Mouse (Mus musculus) limb, embryonic 15.5 days (tissue): ENCODE measurements around the gene Gtdc1. TPM values are rescaled to one million over a fixed set of nuclear protein-coding genes. Genes with fewer than 3 reads are reported as not detected.

Experiments
- ATAC-seq: fragments of 200-750 bp; cut with Nextera tagmentation; 2 replicates; pipeline ENCODE4 v1.8.0; 2017; ENCODE audit warnings: low read depth, moderate TSS enrichment; ENCODE audit not compliant: insufficient number of reproducible peaks, low FRiP score, low TSS enrichment
- H3K27ac ChIP-seq: fragments of 300-500 bp; sonication (generic); 2 replicates; pipeline ENCODE4 v1.5.1; 2015; ENCODE audit warnings: moderate library complexity, mild to moderate bottlenecking, inconsistent platforms
- H3K27me3 ChIP-seq: fragments of 300-500 bp; sonication (generic); 2 replicates; pipeline ENCODE4 v1.6.1; 2015; ENCODE audit warnings: inconsistent platforms
- H3K36me3 ChIP-seq: fragments of 300-500 bp; sonication (generic); 2 replicates; pipeline ENCODE4 v1.6.1; 2015; ENCODE audit warnings: inconsistent platforms
- H3K4me1 ChIP-seq: fragments of 300-500 bp; sonication (generic); 2 replicates; pipeline ENCODE4 v1.6.1; 2015; ENCODE audit warnings: inconsistent platforms
- H3K4me2 ChIP-seq: fragments of 300-500 bp; sonication (generic); 2 replicates; pipeline ENCODE4 v1.6.1; 2015; ENCODE audit warnings: mild to moderate bottlenecking, inconsistent platforms
- H3K4me3 ChIP-seq: fragments of 300-500 bp; sonication (generic); 2 replicates; pipeline ENCODE4 v1.5.1; 2015; ENCODE audit warnings: mild to moderate bottlenecking, inconsistent platforms
- H3K9ac ChIP-seq: fragments of 300-500 bp; sonication (generic); 2 replicates; pipeline ENCODE4 v1.6.1; 2015; ENCODE audit warnings: inconsistent platforms
- H3K9me3 ChIP-seq: fragments of 300-500 bp; sonication (generic); 2 replicates; pipeline ENCODE4 v1.6.1; 2016; ENCODE audit warnings: inconsistent platforms
- WGBS: fragments of 180-500 bp; shearing (Covaris S2); methylation state at CpG from one replicate; pipeline ENCODE4 v1.1.7; 2015; 5-methylcytosine and 5-hydroxymethylcytosine counted together
- polyA plus RNA-seq: library from polyadenylated mRNA; unstranded; fragments of >200 nt; fragmentation: Nextera tagmentation; extraction: Ambion mirVana; gene quantifications from 2 replicates; pipeline ENCODE4 v1.2.1, GENCODE M21; 2015

Gtdc1 gene
- polyA plus RNA-seq, 1 experiment from 2014 or later: 19.2 TPM

GRCm38 (mm10) chr2:44956232-44956631, 28.8 kb upstream of the Gtdc1 start:
- WGBS: 48% methylated on average over 3 of the region's 3 CpGs
- H3K4me2 ChIP-seq: no peak overlapping the region
- H3K4me3 ChIP-seq: no peak overlapping the region
- no peaks in the 10 kb centered on the region for H3K9me3 ChIP-seq
- 0 out of 2 replicates have a peak overlapping the region, but pooled peaks have one; percentile 1 for H3K27ac ChIP-seq
- H3K9ac ChIP-seq: no peak overlapping the region
- H3K4me1 ChIP-seq: 0 out of 2 replicates have a peak, but pooled peaks cover 3% of the 10 kb centered on the region
- H3K36me3 ChIP-seq: no peaks in the 10 kb centered on the region
- no peak for ATAC-seq
- H3K27me3 ChIP-seq: no peaks in the 10 kb centered on the region

- H3K4me2 ChIP-seq: no peak overlapping the region
- ATAC-seq: no peak
- H3K27ac ChIP-seq: no peak overlapping the region
- H3K4me3 ChIP-seq: no peak overlapping the region
- H3K9me3 ChIP-seq: no peaks in the 10 kb centered on the region
- no peaks in the 10 kb centered on the region for H3K27me3 ChIP-seq
- no peak overlapping the region for H3K9ac ChIP-seq
- H3K4me1 ChIP-seq: 0 out of 2 replicates have a peak, but pooled peaks cover 3% of the 10 kb centered on the region
- 89% methylated on average over 6 of the region's 6 CpGs for WGBS
- H3K36me3 ChIP-seq: no peaks in the 10 kb centered on the region
These were observed 28.0 kb upstream of the Gtdc1 start for GRCm38 (mm10) chr2:44955506-44955905.

- 0 out of 2 replicates have a peak, but pooled peaks cover 3% of the 10 kb centered on the region for H3K4me1 ChIP-seq
- WGBS: 82% methylated on average over 1 of the region's 1 CpGs
- no peak overlapping the region for H3K9ac ChIP-seq
- H3K27me3 ChIP-seq: no peaks in the 10 kb centered on the region
- ATAC-seq: no peak
- no peaks in the 10 kb centered on the region for H3K36me3 ChIP-seq
- no peaks in the 10 kb centered on the region for H3K9me3 ChIP-seq
- no peak overlapping the region for H3K27ac ChIP-seq
- H3K4me3 ChIP-seq: no peak overlapping the region
- no peak overlapping the region for H3K4me2 ChIP-seq
These were observed 26.7 kb upstream of the Gtdc1 start for GRCm38 (mm10) chr2:44954180-44954579.

- H3K27me3 ChIP-seq: no peaks in the 10 kb centered on the region
- no peak overlapping the region for H3K9ac ChIP-seq
- H3K4me2 ChIP-seq: no peak overlapping the region
- WGBS: 46% methylated on average over 6 of the region's 6 CpGs
- no peak for ATAC-seq
- 0 out of 2 replicates have a peak, but pooled peaks cover 3% of the 10 kb centered on the region for H3K4me1 ChIP-seq
- no peak overlapping the region for H3K4me3 ChIP-seq
- H3K9me3 ChIP-seq: no peaks in the 10 kb centered on the region
- H3K36me3 ChIP-seq: no peaks in the 10 kb centered on the region
- no peak overlapping the region for H3K27ac ChIP-seq
These were observed 25.5 kb upstream of the Gtdc1 start for GRCm38 (mm10) chr2:44952830-44953422.

DNA sequence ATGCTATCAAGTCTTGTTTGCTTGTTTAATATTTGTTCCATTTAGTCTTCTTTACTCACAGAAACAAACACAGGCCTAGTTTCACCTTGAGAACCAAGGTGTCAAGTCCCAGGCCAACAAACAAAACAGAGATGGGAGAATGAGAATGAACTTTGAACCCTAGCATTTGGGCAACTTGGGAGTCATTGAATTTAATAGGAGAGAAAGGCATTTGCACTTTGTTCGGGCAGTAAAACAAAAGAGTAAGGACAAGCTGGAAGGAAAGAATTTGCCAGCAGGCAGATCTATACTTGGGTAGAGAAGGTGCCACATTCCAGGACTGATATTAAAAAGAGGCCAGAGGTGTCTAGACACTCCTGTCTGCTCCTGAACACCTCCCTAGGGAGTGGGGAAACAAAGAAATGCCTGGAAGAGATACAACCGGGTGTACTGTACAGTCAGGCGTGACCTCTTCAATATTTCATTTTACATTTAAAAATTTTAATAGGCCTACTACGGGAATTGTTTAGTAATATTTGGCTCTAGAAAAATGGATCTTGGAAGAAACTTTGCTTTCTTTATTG, 24.3 kb upstream of the Gtdc1 start:
- no peak overlapping the region for H3K4me2 ChIP-seq
- 0 out of 2 replicates have a peak, but pooled peaks cover 3% of the 10 kb centered on the region for H3K4me1 ChIP-seq
- H3K27me3 ChIP-seq: no peaks in the 10 kb centered on the region
- no peak for ATAC-seq
- no peak overlapping the region for H3K27ac ChIP-seq
- H3K36me3 ChIP-seq: no peaks in the 10 kb centered on the region
- no peak overlapping the region for H3K9ac ChIP-seq
- 49% methylated on average over 4 of the region's 4 CpGs for WGBS
- no peaks in the 10 kb centered on the region for H3K9me3 ChIP-seq
- no peak overlapping the region for H3K4me3 ChIP-seq

GRCm38 (mm10) chr2:44944689-44945088, 17.2 kb upstream of the Gtdc1 start:
- ATAC-seq: no peak
- no peak overlapping the region for H3K4me3 ChIP-seq
- H3K27ac ChIP-seq: no peak overlapping the region
- WGBS: 94% methylated on average over 2 of the region's 2 CpGs
- no peak overlapping the region for H3K4me2 ChIP-seq
- no peaks in the 10 kb centered on the region for H3K36me3 ChIP-seq
- no peak overlapping the region for H3K9ac ChIP-seq
- H3K9me3 ChIP-seq: no peaks in the 10 kb centered on the region
- no peaks in the 10 kb centered on the region for H3K27me3 ChIP-seq
- H3K4me1 ChIP-seq: no peaks in the 10 kb centered on the region

DNA sequence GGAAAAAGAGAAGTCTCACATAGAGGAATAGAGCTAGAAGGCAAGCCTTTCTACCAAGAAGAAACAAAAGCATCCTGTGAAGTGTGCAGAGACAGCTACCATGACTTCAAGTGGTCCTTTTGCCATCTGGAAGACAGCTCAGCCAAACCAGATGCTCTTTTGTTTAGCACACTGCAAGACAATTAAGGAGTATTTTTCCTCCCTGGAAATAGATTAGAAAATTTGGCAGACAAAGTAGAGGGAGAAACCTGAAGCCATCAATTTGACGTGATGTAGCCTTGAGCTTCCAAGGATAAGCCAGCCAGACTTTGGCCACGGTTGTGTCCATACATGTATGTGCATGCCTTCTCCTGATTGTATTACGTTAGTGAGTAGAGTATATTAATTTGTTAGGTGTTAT, 3.5 kb upstream of the Gtdc1 start:
- no peak for ATAC-seq
- Histone ChIP-seq H3K4me2 (no peak overlapping the region), H3K27me3 (no peaks in the 10 kb centered on the region), H3K4me3 (no peak overlapping the region), H3K27ac (no peak overlapping the region), H3K36me3 (no peaks in the 10 kb centered on the region), H3K4me1 (no peaks in the 10 kb centered on the region), H3K9ac (no peak overlapping the region), H3K9me3 (no peaks in the 10 kb centered on the region)
- 64% methylated on average over 3 of the region's 3 CpGs for WGBS

- no peaks in the 10 kb centered on the region for H3K36me3 ChIP-seq
- H3K4me1 ChIP-seq: no peaks in the 10 kb centered on the region
- H3K27ac ChIP-seq: no peak overlapping the region
- H3K4me2 ChIP-seq: no peak overlapping the region
- no peak overlapping the region for H3K9ac ChIP-seq
- H3K27me3 ChIP-seq: no peaks in the 10 kb centered on the region
- no peak for ATAC-seq
- H3K4me3 ChIP-seq: no peak overlapping the region
- WGBS: 82% methylated on average over 3 of the region's 3 CpGs
- H3K9me3 ChIP-seq: no peaks in the 10 kb centered on the region
These were observed 1.2 kb upstream of the Gtdc1 start for GRCm38 (mm10) chr2:44928631-44929030.

GRCm38 (mm10) chr2:44926683-44927481, 575 bp downstream of the Gtdc1 start:
- Histone ChIP-seq H3K27ac (peak overlapping the region; percentile 96), H3K9ac (peak overlapping the region; percentile 84), H3K27me3 (no peaks in the 10 kb centered on the region), H3K4me3 (peak overlapping the region; percentile 57), H3K4me2 (peak overlapping the region; percentile 59), H3K9me3 (no peaks in the 10 kb centered on the region), H3K4me1 (no peaks in the 10 kb centered on the region), H3K36me3 (no peaks in the 10 kb centered on the region)
- ATAC-seq: peak; percentile 97
- WGBS: 2% methylated on average over 49 of the region's 95 CpGs

DNA sequence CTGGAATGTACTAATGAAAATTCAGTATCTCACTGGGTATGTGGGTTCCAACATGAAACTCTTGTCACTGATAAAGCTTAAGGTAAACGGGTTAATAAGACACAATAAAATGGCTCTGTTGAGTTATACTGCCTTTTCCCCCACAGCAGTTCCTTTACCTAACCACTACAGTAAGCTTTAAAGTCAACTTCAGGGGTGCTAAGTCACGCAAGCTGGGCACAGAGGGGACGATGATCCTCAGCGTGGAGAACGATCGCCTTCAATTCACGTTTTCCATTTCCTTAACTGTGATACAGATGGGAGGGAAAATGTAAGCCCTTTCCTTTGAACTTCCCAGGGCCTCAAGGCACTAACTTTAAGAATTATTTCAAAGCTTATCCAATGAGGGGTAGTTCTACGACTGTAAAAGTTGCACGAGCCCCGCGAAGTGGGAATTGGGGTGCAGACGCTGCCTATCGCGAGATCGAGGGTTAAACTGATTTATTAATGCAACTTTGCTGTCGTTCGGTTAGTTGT, 1.2 kb downstream of the Gtdc1 start:
- Histone ChIP-seq H3K36me3 (no peaks in the 10 kb centered on the region), H3K9ac (peak overlapping the region; percentile 84), H3K4me3 (peak overlapping the region; percentile 57), H3K27ac (peak overlapping the region; percentile 96), H3K9me3 (no peaks in the 10 kb centered on the region), H3K4me1 (no peaks in the 10 kb centered on the region), H3K4me2 (peak overlapping the region; percentile 59), H3K27me3 (no peaks in the 10 kb centered on the region)
- 1% methylated on average over 17 of the region's 17 CpGs for WGBS
- no peak for ATAC-seq

- no peak for ATAC-seq
- Histone ChIP-seq H3K9ac (no peak overlapping the region), H3K4me3 (no peak overlapping the region), H3K9me3 (no peaks in the 10 kb centered on the region), H3K27me3 (no peaks in the 10 kb centered on the region), H3K4me2 (no peak overlapping the region), H3K4me1 (no peaks in the 10 kb centered on the region), H3K36me3 (no peaks in the 10 kb centered on the region), H3K27ac (no peak overlapping the region)
These were observed 2.8 kb downstream of the Gtdc1 start for GRCm38 (mm10) chr2:44924618-44925017.
